Mouse (Mus musculus): ENCODE data around the gene Cbfa2t3. TPM values are rescaled to one million over a fixed set of nuclear protein-coding genes. Genes with fewer than 3 reads are reported as not detected.

Gene Cbfa2t3
- polyA plus RNA-seq, 1 experiment from 2014 or later = 10.4 TPM

DNA sequence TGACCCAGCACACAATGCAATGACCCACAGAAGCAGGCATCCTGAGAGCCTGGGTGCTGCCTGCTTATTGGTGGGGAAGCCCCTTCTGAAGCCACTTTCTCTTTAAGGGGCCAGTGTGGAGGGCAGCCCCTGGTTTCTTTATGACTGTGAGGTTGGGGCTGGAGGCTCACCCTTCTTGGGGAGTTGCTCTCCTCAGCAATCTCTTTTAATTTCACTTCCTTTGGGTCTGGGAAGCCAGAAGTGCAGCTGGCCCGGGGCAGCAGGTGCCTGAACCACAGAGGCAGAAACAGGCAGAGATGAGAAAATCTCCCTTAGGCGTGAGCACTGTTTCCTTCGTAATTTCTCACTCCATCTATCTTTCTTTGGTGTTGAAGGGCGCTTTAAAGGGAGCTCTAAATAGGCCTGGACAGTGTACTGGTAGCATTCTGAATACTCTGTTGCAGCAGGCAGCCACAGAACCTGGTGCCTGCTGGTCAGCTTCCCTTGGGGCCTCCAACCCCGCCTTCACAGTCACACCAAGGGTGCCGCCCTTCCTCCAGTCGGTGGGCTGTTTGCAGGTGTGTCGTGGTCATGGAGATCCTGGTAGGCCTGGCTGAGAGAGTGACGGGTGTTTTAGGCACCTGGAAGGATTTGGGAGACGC is 3.5 kb upstream of the Cbfa2t3 start:
- Histone ChIP-seq H3K9ac (ENCODE audit: low read length) (no peak overlapping the region), H3K4me3 (ENCODE audit: low read depth, low read length) (no peak overlapping the region), H3K4me2 (ENCODE audit: low read length) (no peak overlapping the region), H3K9me3 (replicated peaks; ENCODE audit: control insufficient read depth, low read length) (no peaks in the 10 kb centered on the region), H3K4me1 (ENCODE audit: control insufficient read depth, insufficient read depth, low read length) (0 out of 2 replicates have a peak, but pooled peaks cover 5% of the 10 kb centered on the region), H3K27ac (ENCODE audit: low read depth, low read length) (no peak overlapping the region), H3K36me3 (ENCODE audit: control insufficient read depth, insufficient read depth, low read length) (no peaks in the 10 kb centered on the region), H3K27me3 (replicated peaks; ENCODE audit: control insufficient read depth, insufficient read depth, low read length) (0 out of 2 replicates have a peak, but pooled peaks cover 2% of the 10 kb centered on the region)
- DNase-seq (ENCODE audit: low spot score) (no peak), ATAC-seq (no peak)
- 65% methylated on average over 10 of the region's 10 CpGs for WGBS

DNA sequence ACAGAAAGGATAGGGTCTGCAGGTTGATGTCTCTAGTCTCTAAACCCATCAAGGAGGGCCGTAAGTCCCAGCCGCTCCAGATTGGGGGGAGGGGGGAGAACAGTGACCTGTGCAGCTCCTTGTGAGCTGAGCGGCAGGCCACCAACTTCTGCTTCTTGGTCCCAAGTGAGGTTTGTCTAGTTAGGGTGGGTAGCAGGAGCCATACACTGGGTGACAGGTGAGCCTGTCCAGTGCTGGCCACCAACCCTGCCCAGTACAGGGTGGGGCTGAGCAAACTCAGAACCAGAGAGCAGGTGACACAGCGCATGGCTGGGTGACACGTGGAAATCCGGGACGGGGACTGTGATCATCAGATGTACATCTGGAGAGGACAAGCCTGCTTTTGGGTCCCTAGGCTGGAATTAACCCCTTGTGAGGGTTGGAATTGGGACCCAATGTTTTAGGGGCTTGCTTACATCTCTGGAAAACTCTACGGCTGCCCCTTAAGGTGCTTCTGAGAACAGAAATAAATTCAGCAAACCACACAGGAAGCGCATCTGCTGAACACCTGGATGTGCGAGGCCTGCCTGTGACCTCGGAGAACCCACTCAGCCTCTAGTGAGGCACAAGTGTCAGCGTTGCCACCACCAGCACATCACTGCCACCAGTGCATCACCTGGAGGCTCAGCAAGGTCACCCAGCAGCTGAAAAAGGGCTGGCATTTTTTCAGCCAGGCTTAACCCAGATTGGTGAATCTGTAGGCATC is 2.7 kb upstream of the Cbfa2t3 start:
- Histone ChIP-seq H3K9me3 (replicated peaks; ENCODE audit: control insufficient read depth, low read length) (no peaks in the 10 kb centered on the region), H3K9ac (ENCODE audit: low read length) (no peak overlapping the region), H3K27me3 (replicated peaks; ENCODE audit: control insufficient read depth, insufficient read depth, low read length) (0 out of 2 replicates have a peak, but pooled peaks cover 2% of the 10 kb centered on the region), H3K36me3 (ENCODE audit: control insufficient read depth, insufficient read depth, low read length) (no peaks in the 10 kb centered on the region), H3K4me1 (ENCODE audit: control insufficient read depth, insufficient read depth, low read length) (0 out of 2 replicates have a peak, but pooled peaks cover 5% of the 10 kb centered on the region), H3K27ac (ENCODE audit: low read depth, low read length) (no peak overlapping the region), H3K4me2 (ENCODE audit: low read length) (no peak overlapping the region), H3K4me3 (ENCODE audit: low read depth, low read length) (no peak overlapping the region)
- no peak for DNase-seq (ENCODE audit: low spot score)
- WGBS = 88% methylated on average over 12 of the region's 12 CpGs
- no peak for ATAC-seq

DNA sequence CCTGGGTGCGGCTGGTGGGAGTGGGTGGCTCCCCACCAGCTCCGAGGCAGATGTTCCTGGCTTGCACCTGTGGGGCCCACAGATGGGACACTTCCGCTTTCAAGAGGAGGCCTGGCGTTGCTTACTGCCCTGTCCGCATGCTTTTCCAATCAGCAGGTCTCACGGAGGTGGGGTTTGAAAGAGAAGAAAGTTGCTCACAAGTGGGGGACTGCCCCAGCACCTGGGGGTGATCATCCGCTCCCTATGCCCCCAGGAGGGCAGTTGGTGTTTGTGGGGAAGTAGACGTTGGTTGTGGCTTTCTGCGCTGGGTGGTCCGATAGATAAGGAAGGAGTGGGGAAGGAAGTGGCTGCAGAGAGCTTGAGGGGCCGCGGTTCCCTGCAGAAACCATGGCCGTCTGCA is 1.7 kb upstream of the Cbfa2t3 start:
- H3K4me3 ChIP-seq (ENCODE audit: low read depth, low read length) = no peak overlapping the region
- ATAC-seq (no peak), DNase-seq (ENCODE audit: low spot score) (no peak)
- 0 out of 2 replicates have a peak, but pooled peaks cover 2% of the 10 kb centered on the region for H3K27me3 ChIP-seq (replicated peaks; ENCODE audit: control insufficient read depth, insufficient read depth, low read length)
- no peaks in the 10 kb centered on the region for H3K9me3 ChIP-seq (replicated peaks; ENCODE audit: control insufficient read depth, low read length)
- no peaks in the 10 kb centered on the region for H3K36me3 ChIP-seq (ENCODE audit: control insufficient read depth, insufficient read depth, low read length)
- 82% methylated on average over 13 of the region's 13 CpGs for WGBS
- H3K27ac ChIP-seq (ENCODE audit: low read depth, low read length) = no peak overlapping the region
- no peak overlapping the region for H3K4me2 ChIP-seq (ENCODE audit: low read length)
- H3K4me1 ChIP-seq (ENCODE audit: control insufficient read depth, insufficient read depth, low read length) = no peaks in the 10 kb centered on the region
- no peak overlapping the region for H3K9ac ChIP-seq (ENCODE audit: low read length)

GRCm38 (mm10) chr8:122698254-122698768 is 598 bp downstream of the Cbfa2t3 start:
- Histone ChIP-seq H3K9me3 (replicated peaks; ENCODE audit: control insufficient read depth, low read length) (no peaks in the 10 kb centered on the region), H3K9ac (ENCODE audit: low read length) (no peak overlapping the region), H3K4me3 (ENCODE audit: low read depth, low read length) (no peak overlapping the region), H3K27ac (ENCODE audit: low read depth, low read length) (no peak overlapping the region), H3K4me2 (ENCODE audit: low read length) (no peak overlapping the region), H3K27me3 (replicated peaks; ENCODE audit: control insufficient read depth, insufficient read depth, low read length) (0 out of 2 replicates have a peak, but pooled peaks cover 2% of the 10 kb centered on the region), H3K36me3 (ENCODE audit: control insufficient read depth, insufficient read depth, low read length) (no peaks in the 10 kb centered on the region), H3K4me1 (ENCODE audit: control insufficient read depth, insufficient read depth, low read length) (no peaks in the 10 kb centered on the region)
- no peak for DNase-seq (ENCODE audit: low spot score)
- 77% methylated on average over 5 of the region's 5 CpGs for WGBS
- ATAC-seq = no peak

- Histone ChIP-seq H3K9me3 (replicated peaks; ENCODE audit: control insufficient read depth, low read length) (no peaks in the 10 kb centered on the region), H3K27me3 (replicated peaks; ENCODE audit: control insufficient read depth, insufficient read depth, low read length) (0 out of 2 replicates have a peak, but pooled peaks cover 2% of the 10 kb centered on the region), H3K9ac (ENCODE audit: low read length) (no peak overlapping the region), H3K27ac (ENCODE audit: low read depth, low read length) (no peak overlapping the region), H3K4me1 (ENCODE audit: control insufficient read depth, insufficient read depth, low read length) (no peaks in the 10 kb centered on the region), H3K4me2 (ENCODE audit: low read length) (no peak overlapping the region), H3K36me3 (ENCODE audit: control insufficient read depth, insufficient read depth, low read length) (no peaks in the 10 kb centered on the region), H3K4me3 (ENCODE audit: low read depth, low read length) (no peak overlapping the region)
- 87% methylated on average over 6 of the region's 6 CpGs for WGBS
- DNase-seq (ENCODE audit: low spot score) (no peak), ATAC-seq (no peak)
Observed at GRCm38 (mm10) chr8:122697586-122697985, 1.3 kb downstream of the Cbfa2t3 start.

DNA sequence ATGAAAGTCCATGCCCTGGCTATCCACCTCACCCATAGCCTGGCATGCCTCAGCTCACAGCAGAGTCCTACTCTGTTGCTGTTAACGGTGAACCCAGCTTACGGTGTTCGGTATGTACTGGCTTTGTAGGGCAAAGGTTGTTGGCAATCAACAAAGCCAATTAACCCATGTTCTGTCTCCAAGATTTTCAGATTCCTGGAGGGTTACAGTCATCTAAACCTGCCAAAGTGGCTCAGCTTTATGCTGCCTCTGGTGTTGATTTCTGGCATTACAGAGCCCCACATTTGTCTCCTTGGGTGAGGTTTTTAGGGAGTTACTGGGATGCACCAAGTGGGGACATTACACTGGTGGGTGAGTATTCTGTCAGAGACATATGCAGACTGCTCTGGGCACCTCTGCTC is 1.7 kb downstream of the Cbfa2t3 start:
- 83% methylated on average over 3 of the region's 3 CpGs for WGBS
- no peak overlapping the region for H3K4me3 ChIP-seq (ENCODE audit: low read depth, low read length)
- H3K27ac ChIP-seq (ENCODE audit: low read depth, low read length) = no peak overlapping the region
- DNase-seq (ENCODE audit: low spot score) = peak; percentile 23
- H3K4me2 ChIP-seq (ENCODE audit: low read length) = no peak overlapping the region
- no peak for ATAC-seq
- 0 out of 2 replicates have a peak, but pooled peaks cover 2% of the 10 kb centered on the region for H3K27me3 ChIP-seq (replicated peaks; ENCODE audit: control insufficient read depth, insufficient read depth, low read length)
- H3K4me1 ChIP-seq (ENCODE audit: control insufficient read depth, insufficient read depth, low read length) = no peaks in the 10 kb centered on the region
- H3K36me3 ChIP-seq (ENCODE audit: control insufficient read depth, insufficient read depth, low read length) = no peaks in the 10 kb centered on the region
- H3K9ac ChIP-seq (ENCODE audit: low read length) = no peak overlapping the region
- H3K9me3 ChIP-seq (replicated peaks; ENCODE audit: control insufficient read depth, low read length) = no peaks in the 10 kb centered on the region

- 81% methylated on average over 7 of the region's 7 CpGs for WGBS
- Histone ChIP-seq H3K27ac (ENCODE audit: low read depth, low read length) (no peak overlapping the region), H3K27me3 (replicated peaks; ENCODE audit: control insufficient read depth, insufficient read depth, low read length) (0 out of 2 replicates have a peak, but pooled peaks cover 2% of the 10 kb centered on the region), H3K4me2 (ENCODE audit: low read length) (no peak overlapping the region), H3K9ac (ENCODE audit: low read length) (no peak overlapping the region), H3K9me3 (replicated peaks; ENCODE audit: control insufficient read depth, low read length) (no peaks in the 10 kb centered on the region), H3K36me3 (ENCODE audit: control insufficient read depth, insufficient read depth, low read length) (no peaks in the 10 kb centered on the region), H3K4me1 (ENCODE audit: control insufficient read depth, insufficient read depth, low read length) (no peaks in the 10 kb centered on the region), H3K4me3 (ENCODE audit: low read depth, low read length) (no peak overlapping the region)
- ATAC-seq = no peak
- no peak for DNase-seq (ENCODE audit: low spot score)
Observed at GRCm38 (mm10) chr8:122695438-122696042, 3.4 kb downstream of the Cbfa2t3 start.

- 79% methylated on average over 8 of the region's 8 CpGs for WGBS
- no peak for ATAC-seq
- DNase-seq (ENCODE audit: low spot score) = no peak
Observed at GRCm38 (mm10) chr8:122692152-122692551, 6.8 kb downstream of the Cbfa2t3 start.

More at GRCm38 (mm10) chr8:122692152-122692551, 6.8 kb downstream of the Cbfa2t3 start:
- no peak overlapping the region for H3K4me3 ChIP-seq (ENCODE audit: low read depth, low read length)
- no peak overlapping the region for H3K4me2 ChIP-seq (ENCODE audit: low read length)
- H3K4me1 ChIP-seq (ENCODE audit: control insufficient read depth, insufficient read depth, low read length) = no peaks in the 10 kb centered on the region
- no peak overlapping the region for H3K9ac ChIP-seq (ENCODE audit: low read length)
- H3K9me3 ChIP-seq (replicated peaks; ENCODE audit: control insufficient read depth, low read length) = no peaks in the 10 kb centered on the region
- H3K27me3 ChIP-seq (replicated peaks; ENCODE audit: control insufficient read depth, insufficient read depth, low read length) = no peaks in the 10 kb centered on the region
- no peaks in the 10 kb centered on the region for H3K36me3 ChIP-seq (ENCODE audit: control insufficient read depth, insufficient read depth, low read length)
- H3K27ac ChIP-seq (ENCODE audit: low read depth, low read length) = no peak overlapping the region

Measured in forebrain, embryonic 14.5 days (tissue).